Mouse (Mus musculus) adrenal gland (tissue): Measurements from ENCODE around the gene Camta1.

Experiments
- intact Hi-C: fragments of 180-260 bp; cut with DNase I; formaldehyde crosslinking; loops from one replicate; pipeline ENCODE4 v1.15.1; 2025
- long read RNA-seq, 2 experiments: library from polyadenylated mRNA; unstranded; transcript quantifications; one replicate each; pipeline ENCODE4 v2.0.0; 2020; ENCODE audit warnings: borderline replicate concordance in 1 of 2; ENCODE audit not compliant: insufficient replicate concordance in 1 of 2

Camta1 gene
- long read RNA-seq, experiment 1, transcript Camta1-212 (4 exons, 2,198 nt): major isoform, 7 of 13 reads
- long read RNA-seq, experiment 1, partial matches to known transcripts: 0 of 13 reads
- long read RNA-seq, experiment 1, other reads (novel, unspliced or antisense): 3 of 13 reads
- long read RNA-seq, experiment 2, transcript Camta1-212 (4 exons, 2,198 nt): major isoform, 11 of 25 reads
- long read RNA-seq, experiment 2, partial matches to known transcripts: 0 of 25 reads
- long read RNA-seq, experiment 2, other reads (novel, unspliced or antisense): 10 of 25 reads

GRCm38 (mm10) chr4:151861806-151862739 lies at the start of gene Camta1:
Gene Camta1 (minus strand): TSS chr4:151861876.
- intact Hi-C loops: loop anchor here (5.0 kb wide), 1 partner anchor 60 kb away; no protein-coding TSS in a partner anchor

- intact Hi-C loops: no loop called here
These were observed 47.1 kb upstream of the Camta1 start for GRCm38 (mm10) chr4:151908809-151909208.

- intact Hi-C loops: no loop called here
These were observed 46.1 kb upstream of the Camta1 start for GRCm38 (mm10) chr4:151907577-151908343.

DNA sequence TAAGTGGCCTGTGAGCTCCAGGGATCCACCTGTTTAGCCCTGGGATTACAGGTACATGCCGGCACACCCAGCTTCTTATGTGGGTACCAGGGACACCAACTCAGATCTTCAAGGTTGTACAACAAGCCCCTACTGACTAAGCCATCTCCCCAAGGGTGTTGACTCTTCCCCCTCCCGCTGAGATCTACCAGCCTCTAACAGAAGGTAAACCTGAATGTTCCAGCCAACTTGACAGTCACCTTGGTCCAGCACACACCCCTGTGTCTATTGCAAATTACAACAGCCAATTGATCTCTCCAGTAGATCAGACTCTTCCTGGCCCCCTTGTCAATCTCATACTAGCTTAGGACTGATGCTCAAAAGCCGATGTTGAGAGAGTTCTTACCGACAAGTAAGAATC lies 43.9 kb upstream of the Camta1 start:
- intact Hi-C loops: no loop called here

DNA sequence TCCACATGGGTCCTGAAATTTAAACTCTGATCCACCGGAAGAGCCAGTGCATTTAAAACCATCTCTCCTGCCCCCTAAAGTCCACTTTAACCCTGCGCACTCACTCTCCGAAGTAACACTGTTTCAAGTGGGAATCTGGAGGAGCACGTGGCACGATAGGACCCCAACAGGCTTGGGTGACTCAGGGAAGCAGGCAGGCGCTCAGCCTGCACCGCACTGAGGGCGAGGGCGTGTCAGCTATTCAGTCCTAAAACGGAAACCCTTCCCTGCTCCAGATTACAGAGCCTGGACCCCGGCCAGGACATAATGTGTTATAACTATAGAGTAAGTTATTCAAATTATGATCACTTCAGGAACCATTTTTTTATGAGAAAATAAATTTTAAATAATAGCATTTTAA lies 42.4 kb upstream of the Camta1 start:
- intact Hi-C loops: no loop called here

DNA sequence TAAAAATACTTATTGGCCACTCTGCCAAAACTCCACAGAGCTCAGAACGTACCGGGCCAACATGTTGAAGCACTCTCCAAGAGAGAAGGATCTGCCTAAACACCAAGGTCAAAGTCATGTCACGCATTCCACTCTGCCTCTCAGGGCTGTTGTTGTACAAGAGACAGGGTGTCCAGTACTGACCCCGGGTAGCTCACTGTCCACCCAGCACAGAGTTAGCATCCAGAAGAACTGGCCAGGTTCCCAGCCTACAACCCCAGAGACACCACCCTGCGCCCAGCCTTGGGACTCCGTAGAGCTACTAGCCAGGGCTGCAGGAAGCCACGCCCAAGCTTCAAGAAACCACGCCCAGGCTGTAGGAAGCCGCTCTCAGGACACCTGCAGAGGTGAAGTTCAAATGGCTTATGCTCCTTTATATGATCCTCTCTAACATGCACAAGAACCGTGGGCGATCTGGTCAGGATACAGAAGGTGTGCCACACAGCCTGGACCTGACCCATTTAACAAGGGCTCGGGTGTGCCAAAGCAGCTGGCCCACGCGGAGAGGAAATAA lies 41.1 kb upstream of the Camta1 start:
- intact Hi-C loops: no loop called here

DNA sequence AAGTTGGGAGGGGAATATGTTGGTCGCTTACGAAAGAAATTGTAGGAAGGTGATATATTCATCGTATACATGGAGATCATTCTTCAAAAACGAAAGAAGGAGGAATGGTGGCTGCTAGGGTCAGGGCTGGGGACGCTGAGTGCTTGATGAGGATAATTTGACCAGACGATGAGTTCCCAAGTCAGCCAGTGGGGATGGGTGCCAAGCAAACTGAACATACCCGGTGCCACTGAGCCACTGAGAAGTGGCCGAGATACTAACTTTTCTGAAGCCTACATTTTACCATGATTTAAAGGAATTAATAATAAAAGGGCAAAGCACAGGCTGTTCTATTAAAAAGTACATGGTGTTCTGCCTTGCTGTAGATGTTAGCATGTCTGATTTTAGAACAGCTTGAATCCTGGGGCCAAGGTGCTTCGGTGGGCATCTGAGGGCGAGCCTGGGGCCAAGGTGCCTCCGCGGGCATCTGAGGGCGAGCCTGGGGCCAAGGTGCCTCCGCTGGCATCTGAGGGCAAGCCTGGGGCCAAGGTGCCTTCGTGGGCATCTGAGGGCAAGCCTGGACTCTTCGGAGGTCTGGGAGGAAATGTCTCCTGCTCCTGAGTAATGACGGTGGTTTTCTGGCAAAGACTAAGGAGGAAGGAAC lies 40.5 kb upstream of the Camta1 start:
- intact Hi-C loops: no loop called here

GRCm38 (mm10) chr4:151901422-151901821 lies 39.7 kb upstream of the Camta1 start:
- intact Hi-C loops: no loop called here

GRCm38 (mm10) chr4:151900735-151901134 lies 39.1 kb upstream of the Camta1 start:
- intact Hi-C loops: no loop called here

DNA sequence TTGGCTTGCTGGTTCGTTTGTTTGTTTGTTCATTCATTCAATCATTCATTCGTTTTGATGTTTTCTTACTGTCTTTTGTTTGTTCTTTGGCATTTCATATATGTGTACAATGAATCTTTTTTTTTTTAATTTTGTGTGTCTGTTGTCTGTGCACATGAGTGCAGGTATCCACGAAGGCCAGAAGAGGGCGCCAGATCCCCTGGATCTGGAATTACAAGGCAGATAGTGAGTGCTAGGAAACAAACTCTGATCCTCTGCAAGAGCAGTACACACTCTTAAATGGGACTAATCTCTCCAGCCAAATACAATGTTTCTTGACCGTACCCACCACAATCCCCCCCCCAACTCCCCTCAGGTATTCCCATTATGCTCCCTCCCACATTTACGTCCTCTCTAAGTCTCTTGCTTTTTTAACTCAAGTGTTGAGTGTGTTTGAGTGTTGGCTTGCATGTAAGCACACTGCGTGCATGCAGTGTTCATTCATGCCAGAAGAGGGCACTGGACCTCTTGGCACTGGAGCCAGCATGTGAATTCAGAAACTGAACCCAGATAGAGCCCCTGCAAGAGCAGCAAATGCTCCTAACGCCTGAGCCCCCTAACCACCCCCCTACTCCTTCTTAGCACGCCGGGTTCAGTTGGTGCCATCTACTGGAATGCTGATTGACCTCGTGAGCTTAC lies 38.2 kb upstream of the Camta1 start:
- intact Hi-C loops: no loop called here

DNA sequence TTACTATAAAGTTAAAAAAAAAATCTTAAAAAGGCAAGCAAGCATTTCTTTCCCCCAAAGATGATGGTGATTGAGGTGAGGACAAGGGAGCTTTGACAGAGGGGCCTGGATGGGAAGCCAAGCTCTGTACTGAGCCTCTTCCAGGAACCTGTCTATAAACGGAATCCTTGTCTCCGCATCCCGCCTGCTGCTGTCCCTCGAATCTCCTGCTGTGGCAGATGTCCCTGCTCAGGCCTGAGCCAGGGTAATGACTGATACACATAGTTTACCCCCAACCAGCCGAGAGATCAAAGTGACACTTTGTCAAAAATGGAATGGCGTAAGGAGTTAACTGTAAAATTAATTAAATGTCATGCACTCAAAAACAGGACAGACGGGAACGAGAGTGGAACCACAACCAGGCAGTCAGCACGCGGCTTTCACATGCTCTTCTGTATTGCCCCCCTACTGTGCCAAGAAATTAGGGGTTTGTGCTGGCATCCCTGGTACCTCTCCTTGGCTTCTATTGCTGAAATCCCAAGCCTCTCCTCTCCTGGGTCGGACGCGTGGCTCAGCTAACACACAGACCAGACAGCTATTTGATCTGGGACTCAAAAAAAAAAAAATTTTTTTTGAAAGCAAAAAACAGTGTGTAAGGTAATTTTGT lies 37.0 kb upstream of the Camta1 start:
- intact Hi-C loops: no loop called here

DNA sequence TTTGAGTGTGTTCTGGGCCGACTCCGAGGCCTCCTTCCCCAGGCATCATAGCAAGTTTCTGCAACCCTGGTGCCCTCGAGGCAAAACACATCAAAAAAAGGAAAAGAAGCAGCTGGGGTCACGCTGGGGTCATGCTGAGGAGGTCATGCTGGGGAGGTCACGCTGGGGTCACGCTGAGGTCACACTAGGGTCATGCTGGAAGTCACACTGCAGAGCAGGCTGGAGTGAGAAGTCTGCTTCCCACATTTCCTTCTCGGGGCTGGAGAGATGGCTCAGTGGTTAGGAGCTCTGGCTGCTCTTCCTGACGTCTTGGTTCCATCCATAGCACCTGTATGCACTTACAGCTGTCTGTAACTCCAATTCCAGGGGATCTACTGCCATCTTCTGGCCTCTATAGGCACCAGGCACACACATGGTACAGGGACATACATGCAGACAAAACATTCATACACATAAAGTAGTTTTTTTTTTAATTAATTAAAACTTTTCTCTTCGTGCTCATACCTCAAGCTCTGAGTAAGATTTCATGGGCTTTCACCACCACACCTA lies 35.5 kb upstream of the Camta1 start:
- intact Hi-C loops: no loop called here

GRCm38 (mm10) chr4:151895624-151896023 lies 33.9 kb upstream of the Camta1 start:
- intact Hi-C loops: no loop called here

GRCm38 (mm10) chr4:151894926-151895325 lies 33.2 kb upstream of the Camta1 start:
- intact Hi-C loops: no loop called here

GRCm38 (mm10) chr4:151893241-151893640 lies 31.6 kb upstream of the Camta1 start:
- intact Hi-C loops: no loop called here

- intact Hi-C loops: no loop called here
These were observed 19.9 kb upstream of the Camta1 start for GRCm38 (mm10) chr4:151881590-151881989.

GRCm38 (mm10) chr4:151880044-151880690 lies 18.5 kb upstream of the Camta1 start:
- intact Hi-C loops: no loop called here

DNA sequence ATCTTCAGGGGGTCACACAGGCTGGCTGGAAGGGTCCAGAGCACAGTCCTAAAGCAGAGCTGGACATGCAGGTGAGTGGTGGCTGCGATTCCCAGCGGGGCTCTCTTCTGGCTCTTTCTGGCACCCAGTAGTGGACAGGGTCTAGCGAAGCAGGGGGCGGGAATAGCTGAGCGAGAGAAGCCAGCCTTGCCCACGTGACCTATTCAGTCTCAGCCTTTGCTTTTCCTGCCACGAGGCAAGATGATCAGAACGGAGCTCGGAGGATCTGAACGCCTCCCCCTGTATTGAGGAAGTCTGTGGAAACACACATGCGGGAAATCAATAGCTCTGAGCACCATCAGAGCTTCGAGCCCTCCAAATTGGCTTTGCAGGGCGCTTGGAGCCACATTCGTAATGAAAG lies 14.7 kb upstream of the Camta1 start:
- intact Hi-C loops: no loop called here

DNA sequence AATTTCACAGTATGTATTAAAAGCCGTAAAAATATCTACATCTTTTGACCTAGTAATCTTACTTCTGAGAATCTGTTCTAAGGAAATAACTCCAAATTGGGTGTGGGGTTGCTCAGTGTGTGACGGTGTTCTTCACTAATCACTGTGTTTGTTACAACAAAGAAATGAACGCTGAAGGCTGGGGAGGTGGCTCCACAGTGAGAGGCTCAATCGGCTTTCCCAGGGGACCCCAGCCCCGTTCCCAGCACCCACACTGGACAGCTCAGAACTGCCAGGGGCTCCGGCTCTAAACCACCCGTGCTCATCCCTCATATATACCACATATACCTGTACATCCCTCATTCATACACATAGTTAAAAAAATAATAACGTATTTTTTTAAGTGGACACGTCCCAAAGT lies 1.8 kb upstream of the Camta1 start:
- intact Hi-C loops: loop anchor here (5.0 kb wide), 1 partner anchor 59 kb away; no protein-coding TSS in a partner anchor
